Mouse (Mus musculus) CH12.LX (cell line): ENCODE data around the gene Ankar. TPM values are rescaled to one million over a fixed set of nuclear protein-coding genes. Genes with fewer than 3 reads are reported as not detected.

ENCODE experiments used
- DNase-seq: peaks from one replicate; pipeline ENCODE4 v3.0.0-alpha.2; 2013; ENCODE audit errors: extremely low read depth
- H3K27ac ChIP-seq: 2 replicates; pipeline ENCODE4 v1.5.1; 2012; ENCODE audit warnings: low read depth, mild to moderate bottlenecking, control low read depth, moderate library complexity; ENCODE audit not compliant: insufficient read depth
- H3K27me3 ChIP-seq: replicated peaks from 2 replicates; pipeline ENCODE3; 2012; ENCODE audit warnings: inconsistent platforms
- H3K36me3 ChIP-seq, 2 experiments: replicated peaks in 1 of 2; 2 replicates each; pipeline versions ENCODE3 to v1.6.1; 2012; ENCODE audit warnings: inconsistent platforms in 1 of 2, low read length in 1 of 2, mild to moderate bottlenecking in 1 of 2, mixed read lengths in 1 of 2, moderate library complexity in 1 of 2; ENCODE audit not compliant: control insufficient read depth in 1 of 2, insufficient read depth in 1 of 2
- H3K4me1 ChIP-seq, 2 experiments: 2 replicates each; pipeline ENCODE4 v1.6.1; 2012; ENCODE audit warnings: inconsistent platforms in 1 of 2, moderate library complexity in 1 of 2; ENCODE audit not compliant: insufficient read depth in 2 of 2, control insufficient read depth in 1 of 2
- H3K4me2 ChIP-seq: 2 replicates; pipeline ENCODE4 v1.6.1; 2012; ENCODE audit warnings: low read depth, mild to moderate bottlenecking, control low read depth; ENCODE audit not compliant: poor library complexity, insufficient read depth, severe bottlenecking
- H3K4me3 ChIP-seq, 3 experiments: fragments of 150-350 bp in 1 of 3; sonication (generic) in 1 of 3; replicated peaks in 1 of 3; 2 replicates each; pipeline versions ENCODE3 to v1.5.1; 2011 to 2012; ENCODE audit warnings: low read depth in 2 of 3, low read length in 2 of 3, mild to moderate bottlenecking in 2 of 3, moderate library complexity in 2 of 3, control low read depth in 1 of 3, improper control_type of control experiment in 1 of 3, inconsistent platforms in 1 of 3, mixed read lengths in 1 of 3; ENCODE audit not compliant: poor library complexity in 1 of 3
- H3K79me2 ChIP-seq: replicated peaks from 2 replicates; pipeline ENCODE4 v1.6.1; 2012; ENCODE audit warnings: mild to moderate bottlenecking, moderate library complexity; ENCODE audit not compliant: control insufficient read depth, poor library complexity, insufficient read depth, severe bottlenecking; ENCODE audit errors: extremely low read depth
- H3K9ac ChIP-seq: 2 replicates; pipeline ENCODE4 v1.6.1; 2012; ENCODE audit warnings: low read depth, mild to moderate bottlenecking, control low read depth, moderate library complexity; ENCODE audit not compliant: insufficient read depth
- H3K9me3 ChIP-seq: replicated peaks from 2 replicates; pipeline ENCODE3; 2012; ENCODE audit warnings: low read length, inconsistent platforms, mixed read lengths
- CHD1 ChIP-seq: IDR thresholded peaks from 2 replicates; pipeline ENCODE4 v1.6.1; 2012; ENCODE audit warnings: low read depth, low read length, improper control_type of control experiment, inconsistent platforms
- ETS1 ChIP-seq: conservative IDR thresholded peaks from 2 replicates; pipeline ENCODE4 v1.6.1; 2012; ENCODE audit warnings: low read depth, mild to moderate bottlenecking, inconsistent platforms, low read length, improper control_type of control experiment, moderate library complexity
- GABPA ChIP-seq: IDR thresholded peaks from 2 replicates; pipeline ENCODE4 v1.6.1; 2012; ENCODE audit warnings: low read depth, low read length, improper control_type of control experiment, inconsistent platforms; ENCODE audit not compliant: insufficient replicate concordance
- IRF4 ChIP-seq: IDR thresholded peaks from 2 replicates; pipeline ENCODE4 v1.6.1; 2014; ENCODE audit warnings: low read depth, mild to moderate bottlenecking, inconsistent platforms, low read length, improper control_type of control experiment
- JUND ChIP-seq: conservative IDR thresholded peaks from 2 replicates; pipeline ENCODE4 v1.6.1; 2011; ENCODE audit warnings: low read depth, low read length, improper control_type of control experiment
- KAT2A ChIP-seq: IDR thresholded peaks from 2 replicates; pipeline ENCODE4 v1.6.1; 2012; ENCODE audit warnings: low read length, improper control_type of control experiment, inconsistent platforms; ENCODE audit not compliant: insufficient replicate concordance
- MAFK ChIP-seq: IDR thresholded peaks from 2 replicates; pipeline ENCODE4 v1.6.1; 2011; ENCODE audit warnings: low read length, improper control_type of control experiment; ENCODE audit not compliant: insufficient replicate concordance
- MAX ChIP-seq: IDR thresholded peaks from 2 replicates; pipeline ENCODE4 v1.6.1; 2011; ENCODE audit warnings: low read length, improper control_type of control experiment
- MAZ ChIP-seq: IDR thresholded peaks from 2 replicates; pipeline ENCODE4 v1.6.1; 2012; ENCODE audit warnings: low read depth, mild to moderate bottlenecking, inconsistent platforms, low read length, improper control_type of control experiment, moderate library complexity
- MEF2A ChIP-seq: IDR thresholded peaks from 2 replicates; pipeline ENCODE4 v1.6.1; 2014; ENCODE audit warnings: low read depth, mild to moderate bottlenecking, inconsistent platforms, low read length, improper control_type of control experiment, borderline replicate concordance
- MXI1 ChIP-seq: IDR thresholded peaks from 2 replicates; pipeline ENCODE4 v1.6.1; 2011; ENCODE audit warnings: mild to moderate bottlenecking, low read depth, low read length, improper control_type of control experiment
- MYC ChIP-seq: IDR thresholded peaks from 2 replicates; pipeline ENCODE4 v1.6.1; 2011; ENCODE audit warnings: low read depth, mild to moderate bottlenecking, improper control_type of control experiment, low read length
- POLR2A ChIP-seq: IDR thresholded peaks from 2 replicates; pipeline ENCODE4 v1.6.1; 2011; ENCODE audit warnings: low read depth, mild to moderate bottlenecking, improper control_type of control experiment, low read length
- POLR2AphosphoS2 ChIP-seq: IDR thresholded peaks from 2 replicates; pipeline ENCODE4 v1.6.1; 2011; ENCODE audit warnings: low read depth, low read length, improper control_type of control experiment
- SIN3A ChIP-seq: IDR thresholded peaks from 2 replicates; pipeline ENCODE4 v1.6.1; 2012; ENCODE audit warnings: low read length, improper control_type of control experiment, inconsistent platforms
- SMC3 ChIP-seq: IDR thresholded peaks from 2 replicates; pipeline ENCODE4 v1.6.1; 2011; ENCODE audit warnings: low read depth, low read length, improper control_type of control experiment
- TCF12 ChIP-seq: IDR thresholded peaks from 2 replicates; pipeline ENCODE4 v1.6.1; 2014; ENCODE audit warnings: low read depth, mild to moderate bottlenecking, inconsistent platforms, low read length, improper control_type of control experiment
- USF1 ChIP-seq: IDR thresholded peaks from 2 replicates; pipeline ENCODE4 v1.6.1; 2014; ENCODE audit warnings: low read depth, mild to moderate bottlenecking, inconsistent platforms, low read length, improper control_type of control experiment
- ZKSCAN1 ChIP-seq: IDR thresholded peaks from 2 replicates; pipeline ENCODE4 v1.6.1; 2012; ENCODE audit warnings: low read depth, inconsistent platforms, low read length, improper control_type of control experiment, borderline replicate concordance
- ZMIZ1 ChIP-seq: IDR thresholded peaks from 2 replicates; pipeline ENCODE4 v1.6.1; 2012; ENCODE audit warnings: low read depth, mild to moderate bottlenecking, inconsistent platforms, low read length, improper control_type of control experiment
- ZNF384 ChIP-seq: IDR thresholded peaks from 2 replicates; pipeline ENCODE4 v1.6.1; 2012; ENCODE audit warnings: low read depth, low read length, improper control_type of control experiment, inconsistent platforms
- dilution Hi-C: fragments of 300-500 bp; cut with MboI; formaldehyde crosslinking; loops from 2 replicates; pipeline ENCODE4 v1.14.3; 2020; ENCODE audit warnings: low sequenced_read_pairs; ENCODE audit not compliant: extremely low pct_unique_long_range_greater_than_20kb, extremely low pct_ligation_motif_present
- in situ Hi-C: fragments of 300-500 bp; cut with MboI; formaldehyde crosslinking; loops from 3 replicates; pipeline ENCODE4 v1.14.3; 2019; ENCODE audit warnings: low sequenced_read_pairs, low pct_ligation_motif_present, low pct_unique_long_range_greater_than_20kb, mixed read lengths
- polyA plus RNA-seq: library from polyadenylated mRNA; unstranded; fragments of >175 nt; gene quantifications from 2 replicates; pipeline ENCODE4 v1.2.1, GENCODE M21; 2012; ENCODE audit warnings: low read depth; ENCODE audit not compliant: insufficient read length
- total RNA-seq, 2 experiments: library from RNA; depleted of rRNA; stranded (reverse); fragments of 300-350 nt in 1 of 2; fragments of >200 nt in 1 of 2; gene quantifications; 2 replicates each; pipeline ENCODE4 v1.2.3; 2012 to 2014

Ankar gene
- total and polyA plus RNA-seq, 3 experiments, result not detected

- Histone ChIP-seq H3K27ac (no peak overlapping the region), H3K9ac (no peak overlapping the region), H3K79me2 (no peaks in the 10 kb centered on the region), H3K4me1 (no peaks in the 10 kb centered on the region), H3K9me3 (no peaks in the 10 kb centered on the region), H3K27me3 (no peaks in the 10 kb centered on the region), H3K36me3 (no peaks in the 10 kb centered on the region), H3K4me3 (no peak overlapping the region), H3K4me2 (no peak overlapping the region)
- peak; percentile 55 for DNase-seq
- dilution Hi-C loops, result no loop called here
- TF ChIP-seq ZNF384 (no peak), ZMIZ1 (no peak), JUND (no peak), USF1 (no peak), GABPA (no peak), ETS1 (no peak), KAT2A (no peak), MXI1 (no peak), IRF4 (no peak), POLR2A (no peak), MAX (no peak), MAFK (no peak), MEF2A (no peak), SMC3 (no peak), TCF12 (no peak), SIN3A (no peak), POLR2AphosphoS2 (no peak)
- in situ Hi-C loops, result no loop called here
Measured at GRCm38 (mm10) chr1:72696256-72696655, 4.1 kb downstream of the Ankar start.

- no peaks in the 10 kb centered on the region for H3K4me1 ChIP-seq
- no peaks in the 10 kb centered on the region for H3K36me3 ChIP-seq
- H3K27me3 ChIP-seq, result no peaks in the 10 kb centered on the region
- H3K27ac ChIP-seq, result no peak overlapping the region
- no peaks in the 10 kb centered on the region for H3K9me3 ChIP-seq
- dilution Hi-C loops, result no loop called here
- no peak overlapping the region for H3K4me3 ChIP-seq
- H3K4me2 ChIP-seq, result no peak overlapping the region
- no peaks in the 10 kb centered on the region for H3K79me2 ChIP-seq
- no peak for TF ChIP-seq TCF12
- no peak for TF ChIP-seq MYC
- no peak for TF ChIP-seq ZKSCAN1
- TF ChIP-seq GABPA, result no peak
- no peak for TF ChIP-seq CHD1
- TF ChIP-seq MAZ, result no peak
- in situ Hi-C loops, result no loop called here
- no peak overlapping the region for H3K9ac ChIP-seq
- DNase-seq, result no peak
Measured at GRCm38 (mm10) chr1:72673070-72673469, 27.3 kb downstream of the Ankar start.
